Mouse (Mus musculus) kidney, adult 9 months (tissue): Measurements from ENCODE around the gene Prdx1.
A peak's percentile ranks its signal among the peaks of the same experiment; 100 is the strongest.
"Not testable (repeated sequence)": the region's sequence is repeated elsewhere in the genome, so short reads cannot be mapped to it uniquely, and the experiment has no call there.

Source experiments
- DNase-seq: peaks from one replicate; pipeline ENCODE4 v3.0.0; 2022

The Prdx1 gene

GRCm38 (mm10) chr4:116679141-116679540 lies 6.2 kb upstream of the Prdx1 start:
- DNase-seq, result no peak

- not testable (repeated sequence) for DNase-seq
These were observed 4.8 kb upstream of the Prdx1 start for GRCm38 (mm10) chr4:116680521-116680920.

GRCm38 (mm10) chr4:116683957-116684356 lies 1.4 kb upstream of the Prdx1 start:
- no peak for DNase-seq

GRCm38 (mm10) chr4:116684665-116685064 lies 679 bp upstream of the Prdx1 start:
- DNase-seq, result no peak

GRCm38 (mm10) chr4:116687041-116687440 lies 1.7 kb downstream of the Prdx1 start:
- DNase-seq, result no peak

GRCm38 (mm10) chr4:116689309-116689876 lies 4.0 kb downstream of the Prdx1 start:
- DNase-seq, result peak; percentile 80

- DNase-seq, result no peak
These were observed 6.8 kb downstream of the Prdx1 start for GRCm38 (mm10) chr4:116692146-116692545.

- no peak for DNase-seq
These were observed 8.4 kb downstream of the Prdx1 start for GRCm38 (mm10) chr4:116693785-116694184.

GRCm38 (mm10) chr4:116698693-116699342 lies 13.5 kb downstream of the Prdx1 start:
- peak; percentile 92 for DNase-seq

- DNase-seq, result no peak
These were observed 15.6 kb downstream of the Prdx1 start for GRCm38 (mm10) chr4:116700964-116701363.

GRCm38 (mm10) chr4:116703804-116704203 lies 18.5 kb downstream of the Prdx1 start:
- DNase-seq, result peak; percentile 80

GRCm38 (mm10) chr4:116707666-116708065 lies 22.3 kb downstream of the Prdx1 start:
- no peak for DNase-seq

GRCm38 (mm10) chr4:116708201-116708764 lies 22.9 kb downstream of the Prdx1 start, which contains the start of the genes Mmachc and Ccdc163:
TSS of gene Mmachc (minus strand) at chr4:116708406.
TSS of gene Ccdc163 (plus strand) at chr4:116708509.
- DNase-seq, result peak; percentile 98

- DNase-seq, result no peak
These were observed 23.5 kb downstream of the Prdx1 start for GRCm38 (mm10) chr4:116708791-116709390.

GRCm38 (mm10) chr4:116710154-116710553 lies 24.8 kb downstream of the Prdx1 start:
- no peak for DNase-seq

GRCm38 (mm10) chr4:116712536-116712935 lies 27.2 kb downstream of the Prdx1 start:
- no peak for DNase-seq

GRCm38 (mm10) chr4:116719396-116719795 lies 34.1 kb downstream of the Prdx1 start:
- peak; percentile 82 for DNase-seq

GRCm38 (mm10) chr4:116720343-116721097 lies 35.2 kb downstream of the Prdx1 start, which contains the start of gene Tesk2:
TSS of gene Tesk2 (plus strand) at chr4:116720948.
- peak; percentile 99 for DNase-seq

- DNase-seq, result no peak
These were observed 35.8 kb downstream of the Prdx1 start for GRCm38 (mm10) chr4:116721098-116721628.

GRCm38 (mm10) chr4:116722230-116722629 lies 36.9 kb downstream of the Prdx1 start:
- no peak for DNase-seq

- DNase-seq, result no peak
These were observed 40.1 kb downstream of the Prdx1 start for GRCm38 (mm10) chr4:116725444-116725843.

- peak; percentile 84 for DNase-seq
These were observed 42.1 kb downstream of the Prdx1 start for GRCm38 (mm10) chr4:116727401-116727800.

GRCm38 (mm10) chr4:116729532-116729931 lies 44.2 kb downstream of the Prdx1 start:
- DNase-seq, result peak; percentile 19
